Mouse (Mus musculus): Measurements from ENCODE around the gene Ccdc93. TPM values are rescaled to one million over a fixed set of nuclear protein-coding genes. Genes with fewer than 3 reads are reported as not detected.

Ccdc93 gene
- total and polyA plus RNA-seq, 3 experiments: 21.3 to 21.5 TPM; not detected in 1

DNA sequence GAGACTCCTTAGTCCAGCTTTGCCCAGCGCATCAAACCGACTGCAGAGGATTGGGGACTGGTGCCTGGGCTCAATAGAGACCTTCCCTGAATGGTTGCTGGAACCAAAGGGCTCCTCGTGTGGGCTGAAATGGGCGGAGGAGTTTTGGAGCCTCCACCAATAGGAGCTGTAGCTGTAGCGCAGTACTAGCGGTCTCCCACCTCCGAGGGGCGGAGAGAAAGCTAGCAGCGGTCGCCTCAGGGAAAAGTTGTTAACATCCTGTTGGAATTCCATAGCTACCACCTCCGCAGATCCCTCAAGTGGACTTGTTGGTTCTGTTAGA lies 97.5 kb downstream of the Ccdc93 start, which contains the start of gene Htr5b:
TSS of gene Htr5b (minus strand) at position 67 of the 322 bp plus-strand sequence.
- Histone ChIP-seq H3K9ac (ENCODE audit: control insufficient read depth, low read depth, low read length, poor library complexity, severe bottlenecking) (no peak within 1 kb of the TSS), H3K27ac (ENCODE audit: control insufficient read depth, low read depth, low read length) (no peak within 1 kb of the TSS), H3K36me3 (ENCODE audit: control insufficient read depth in 1 of 2, insufficient read depth in 2 of 2, low read length in 2 of 2) (peaks cover 0 to 2% of the 10 kb centered on the region in 2 experiments; a peak in 1 of 4 replicates), H3K27me3 (ENCODE audit: control insufficient read depth in 1 of 2, insufficient read depth in 2 of 2, low read length in 2 of 2) (peaks cover 0 to 5% of the 10 kb centered on the region in 2 experiments; a peak in 2 of 4 replicates), H3K4me3 (ENCODE audit: control insufficient read depth in 1 of 2, insufficient read depth in 1 of 2, low read depth in 2 of 2, low read length in 2 of 2) (no peak within 1 kb of the TSS), H3K79me2 (ENCODE audit: control insufficient read depth, insufficient read depth, low read length, poor library complexity) (no peaks in the 10 kb centered on the region), H3K9me3 (replicated peaks; ENCODE audit: insufficient read depth, low read length) (no peaks in the 10 kb centered on the region), H3K4me1 (ENCODE audit: control insufficient read depth in 1 of 2, insufficient read depth in 2 of 2, low read length in 2 of 2) (no peaks in the 10 kb centered on the region)
- TF ChIP-seq BHLHE40 (IDR thresholded peaks at IDR 0.05; ENCODE audit: borderline replicate concordance, low read depth, low read length) (no peak), ETS1 (IDR thresholded peaks at IDR 0.05; ENCODE audit: low read depth, low read length) (no peak), MAFK (IDR thresholded peaks at IDR 0.05; ENCODE audit: borderline replicate concordance, low read depth, low read length) (no peak), E2F4 (IDR thresholded peaks at IDR 0.05; ENCODE audit: borderline replicate concordance, low read depth, low read length) (no peak)
- no peak for DNase-seq (ENCODE audit: low read depth, low spot score)

DNA sequence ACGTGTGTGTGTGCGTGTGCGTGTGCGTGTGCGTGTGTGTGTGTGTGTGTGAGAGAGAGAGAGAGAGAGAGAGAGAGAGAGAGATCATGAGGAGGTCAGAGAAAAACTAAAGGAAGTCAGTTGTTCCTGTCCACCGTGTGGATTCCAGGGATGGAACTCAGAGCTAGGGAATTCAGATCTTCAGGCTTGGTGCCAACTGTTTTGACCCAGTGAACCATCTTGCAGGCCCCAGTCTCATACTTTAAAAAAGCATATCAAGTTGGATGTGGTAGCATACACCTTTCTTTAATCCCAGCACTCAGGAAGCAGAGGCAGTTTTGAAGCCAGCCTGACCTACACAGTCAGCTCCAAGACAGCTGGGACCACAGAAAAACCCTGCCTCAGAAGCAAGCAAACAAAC lies 98.4 kb downstream of the Ccdc93 start:
- no peak overlapping the region for H3K9ac ChIP-seq (ENCODE audit: control insufficient read depth, low read depth, low read length, poor library complexity, severe bottlenecking)
- H3K27ac ChIP-seq (ENCODE audit: control insufficient read depth, low read depth, low read length): no peak overlapping the region
- TF ChIP-seq TCF12 (IDR thresholded peaks at IDR 0.05; ENCODE audit: low read depth, low read length) (no peak), E2F4 (IDR thresholded peaks at IDR 0.05; ENCODE audit: borderline replicate concordance, low read depth, low read length) (no peak), BHLHE40 (IDR thresholded peaks at IDR 0.05; ENCODE audit: borderline replicate concordance, low read depth, low read length) (no peak), KAT2A (conservative IDR thresholded peaks at IDR 0.05; ENCODE audit: low read depth, low read length) (no peak), POLR2A (IDR thresholded peaks at IDR 0.05; ENCODE audit: control insufficient read depth in 1 of 2, insufficient read depth in 1 of 2, low read depth in 1 of 2, low read length in 2 of 2, poor library complexity in 1 of 2) (no peak), MAFK (IDR thresholded peaks at IDR 0.05; ENCODE audit: borderline replicate concordance, low read depth, low read length) (no peak), USF2 (IDR thresholded peaks at IDR 0.05; ENCODE audit: borderline replicate concordance in 1 of 2, insufficient read depth in 1 of 2, low read depth in 1 of 2, low read length in 2 of 2) (no peak), CHD2 (IDR thresholded peaks at IDR 0.05; ENCODE audit: low read length) (no peak), EP300 (IDR thresholded peaks at IDR 0.05; ENCODE audit: low read depth in 1 of 2, low read length in 2 of 2) (no peak), JUND (IDR thresholded peaks at IDR 0.05; ENCODE audit: low read depth, low read length) (no peak), MAZ (IDR thresholded peaks at IDR 0.05; ENCODE audit: low read depth, low read length) (no peak), NRF1 (IDR thresholded peaks at IDR 0.05; ENCODE audit: insufficient read depth, low read depth, low read length, poor library complexity, severe bottlenecking) (no peak), MAX (IDR thresholded peaks at IDR 0.05; ENCODE audit: low read length) (no peak), ETS1 (IDR thresholded peaks at IDR 0.05; ENCODE audit: low read depth, low read length) (no peak), GATA1 (IDR thresholded peaks at IDR 0.05; ENCODE audit: low read depth, low read length) (no peak), NELFE (IDR thresholded peaks at IDR 0.05; ENCODE audit: low read depth, low read length) (no peak), MXI1 (IDR thresholded peaks at IDR 0.05; ENCODE audit: low read depth, low read length) (no peak), SIN3A (IDR thresholded peaks at IDR 0.05; ENCODE audit: low read length) (no peak), GABPA (IDR thresholded peaks at IDR 0.05; ENCODE audit: low read depth, low read length) (no peak), ZNF384 (IDR thresholded peaks at IDR 0.05; ENCODE audit: low read depth, low read length) (no peak)
- no peaks in the 10 kb centered on the region for H3K9me3 ChIP-seq (replicated peaks; ENCODE audit: insufficient read depth, low read length)
- no peak for DNase-seq (ENCODE audit: low read depth, low spot score)
- no peak overlapping the region for H3K4me3 ChIP-seq (ENCODE audit: control insufficient read depth in 1 of 2, insufficient read depth in 1 of 2, low read depth in 2 of 2, low read length in 2 of 2)
- no peaks in the 10 kb centered on the region for H3K79me2 ChIP-seq (ENCODE audit: control insufficient read depth, insufficient read depth, low read length, poor library complexity)
- no peaks in the 10 kb centered on the region for H3K4me1 ChIP-seq (ENCODE audit: control insufficient read depth in 1 of 2, insufficient read depth in 2 of 2, low read length in 2 of 2)
- peaks cover 0 to 2% of the 10 kb centered on the region in 2 experiments; a peak in 1 of 4 replicates for H3K36me3 ChIP-seq (ENCODE audit: control insufficient read depth in 1 of 2, insufficient read depth in 2 of 2, low read length in 2 of 2)
- H3K27me3 ChIP-seq (ENCODE audit: control insufficient read depth in 1 of 2, insufficient read depth in 2 of 2, low read length in 2 of 2): peaks cover 0 to 5% of the 10 kb centered on the region in 2 experiments; a peak in 2 of 4 replicates
